Mouse (Mus musculus) intestine, postnatal 0 days (tissue): ENCODE results near the gene Sdccag8. TPM values are rescaled to one million over a fixed set of nuclear protein-coding genes. Genes with fewer than 3 reads are reported as not detected.

Experiments used
- ATAC-seq: fragments of 200-750 bp; cut with Nextera tagmentation; 2 replicates; pipeline ENCODE4 v1.8.0; 2017; ENCODE audit warnings: mild to moderate bottlenecking, moderate TSS enrichment, moderate library complexity
- H3K27ac ChIP-seq: fragments of 300-500 bp; sonication (generic); 2 replicates; pipeline ENCODE4 v1.5.1; 2014; ENCODE audit warnings: mild to moderate bottlenecking, low read depth, low read length, moderate library complexity
- H3K27me3 ChIP-seq: fragments of 300-500 bp; sonication (generic); replicated peaks from 2 replicates; pipeline ENCODE4 v1.6.1; 2014; ENCODE audit warnings: low read length, mixed read lengths; ENCODE audit not compliant: control insufficient read depth, insufficient read depth
- H3K36me3 ChIP-seq: fragments of 300-500 bp; sonication (generic); 2 replicates; pipeline ENCODE4 v1.6.1; 2014; ENCODE audit warnings: mild to moderate bottlenecking, moderate library complexity; ENCODE audit not compliant: control insufficient read depth, insufficient read depth
- H3K4me1 ChIP-seq: fragments of 300-500 bp; sonication (generic); replicated peaks from 2 replicates; pipeline ENCODE4 v1.6.1; 2014; ENCODE audit warnings: antibody characterized with exemption, low read length, mixed read lengths; ENCODE audit not compliant: control insufficient read depth, insufficient read depth
- H3K4me2 ChIP-seq: fragments of 300-500 bp; sonication (generic); replicated peaks from 2 replicates; pipeline ENCODE4 v1.6.1; 2014; ENCODE audit warnings: low read depth, mild to moderate bottlenecking, moderate library complexity
- H3K4me3 ChIP-seq: fragments of 300-500 bp; sonication (generic); 2 replicates; pipeline ENCODE4 v1.5.1; 2014; ENCODE audit warnings: low read depth, low read length
- H3K9ac ChIP-seq: fragments of 300-500 bp; sonication (generic); 2 replicates; pipeline ENCODE4 v1.6.1; 2014; ENCODE audit warnings: mild to moderate bottlenecking, low read depth, low read length
- H3K9me3 ChIP-seq: fragments of 300-500 bp; sonication (generic); 2 replicates; pipeline ENCODE4 v1.6.1; 2016; ENCODE audit warnings: mixed run types; ENCODE audit not compliant: control insufficient read depth
- CTCF ChIP-seq: sonication (generic); IDR thresholded peaks from 2 replicates; pipeline ENCODE4 v1.5.1; 2016; ENCODE audit warnings: low read depth, mild to moderate bottlenecking, control low read depth, antibody characterized with exemption, moderate library complexity
- WGBS: fragments of 180-500 bp; shearing (Covaris S2); extraction: QIAGEN DNeasy Blood & Tissue Kit; methylation state at CpG from one replicate; pipeline ENCODE4 v1.1.7; 2014; 5-methylcytosine and 5-hydroxymethylcytosine counted together
- polyA plus RNA-seq: library from polyadenylated mRNA; unstranded; fragments of >200 nt; fragmentation: Nextera tagmentation; extraction: Ambion mirVana; gene quantifications from 2 replicates; pipeline ENCODE4 v1.2.1, GENCODE M21; 2015

The Sdccag8 gene
- polyA plus RNA-seq, 1 experiment from 2014 or later: 55.1 TPM

GRCm38 (mm10) chr1:177046963-177047362, 232.5 kb downstream of the Sdccag8 start:
- ATAC-seq: no peak
- Histone ChIP-seq H3K9me3 (no peaks in the 10 kb centered on the region), H3K9ac (no peak overlapping the region), H3K27ac (no peak overlapping the region), H3K4me1 (no peaks in the 10 kb centered on the region), H3K36me3 (no peaks in the 10 kb centered on the region), H3K4me2 (no peak overlapping the region), H3K4me3 (no peak overlapping the region), H3K27me3 (no peaks in the 10 kb centered on the region)
- TF ChIP-seq CTCF: no peak
- WGBS: 75% methylated on average over 2 of the region's 2 CpGs

DNA sequence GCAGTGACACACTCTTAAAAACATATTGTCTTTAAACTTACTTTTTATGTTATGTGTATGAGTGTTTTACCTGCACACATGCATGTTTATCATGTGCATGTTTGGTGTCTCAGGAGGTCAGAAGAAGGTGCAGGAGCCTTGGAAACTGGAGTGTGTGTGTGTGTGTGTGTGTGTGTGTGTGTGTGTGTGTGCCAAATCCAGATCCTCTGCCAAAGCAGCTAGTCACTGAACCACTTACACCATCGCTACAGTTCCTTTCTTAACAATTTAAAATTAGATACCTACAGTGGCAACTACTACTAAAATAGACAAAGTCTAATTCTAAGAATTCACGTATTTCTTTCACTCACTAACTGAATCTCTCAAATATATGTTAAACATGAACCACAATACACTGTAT, 234.3 kb downstream of the Sdccag8 start:
- H3K4me3 ChIP-seq: no peak overlapping the region
- H3K9ac ChIP-seq: no peak overlapping the region
- no peaks in the 10 kb centered on the region for H3K9me3 ChIP-seq
- no peak overlapping the region for H3K27ac ChIP-seq
- no peaks in the 10 kb centered on the region for H3K36me3 ChIP-seq
- no peak for ATAC-seq
- no peaks in the 10 kb centered on the region for H3K4me1 ChIP-seq
- TF ChIP-seq CTCF: no peak
- WGBS: 87% methylated on average over 2 of the region's 2 CpGs
- no peaks in the 10 kb centered on the region for H3K27me3 ChIP-seq
- no peak overlapping the region for H3K4me2 ChIP-seq

DNA sequence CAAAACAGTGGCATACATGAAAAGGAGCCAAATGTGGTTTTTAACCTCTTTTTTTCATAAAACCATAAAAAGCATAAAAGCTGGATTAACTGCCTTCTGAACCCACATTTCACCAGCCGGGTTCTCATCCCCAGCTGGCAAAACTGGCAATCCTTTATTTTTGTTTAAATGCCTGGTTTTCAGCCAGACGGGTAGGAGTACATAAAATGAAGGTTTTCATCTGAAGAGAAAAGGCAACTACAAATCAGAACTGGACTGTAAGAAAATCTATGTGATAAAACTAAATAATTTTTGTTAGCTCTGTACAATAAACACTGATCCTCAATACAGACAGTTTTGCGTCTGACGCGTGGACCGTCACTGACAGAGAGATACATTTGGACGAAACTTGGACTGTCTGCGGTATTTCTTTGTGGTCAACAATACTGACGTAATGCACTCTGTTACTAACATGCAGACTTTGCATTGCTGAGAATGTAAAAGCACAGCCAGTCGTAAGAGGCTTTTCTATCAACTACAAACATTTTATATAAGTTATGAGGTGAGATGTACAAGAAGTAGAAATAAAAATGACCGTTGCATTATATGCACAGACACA, 237.0 kb downstream of the Sdccag8 start:
- Histone ChIP-seq H3K27ac (no peak overlapping the region), H3K27me3 (no peaks in the 10 kb centered on the region), H3K4me1 (no peaks in the 10 kb centered on the region), H3K9ac (no peak overlapping the region), H3K4me2 (no peak overlapping the region), H3K36me3 (no peaks in the 10 kb centered on the region), H3K4me3 (no peak overlapping the region), H3K9me3 (no peaks in the 10 kb centered on the region)
- no peak for TF ChIP-seq CTCF
- WGBS: 79% methylated on average over 11 of the region's 11 CpGs
- no peak for ATAC-seq

DNA sequence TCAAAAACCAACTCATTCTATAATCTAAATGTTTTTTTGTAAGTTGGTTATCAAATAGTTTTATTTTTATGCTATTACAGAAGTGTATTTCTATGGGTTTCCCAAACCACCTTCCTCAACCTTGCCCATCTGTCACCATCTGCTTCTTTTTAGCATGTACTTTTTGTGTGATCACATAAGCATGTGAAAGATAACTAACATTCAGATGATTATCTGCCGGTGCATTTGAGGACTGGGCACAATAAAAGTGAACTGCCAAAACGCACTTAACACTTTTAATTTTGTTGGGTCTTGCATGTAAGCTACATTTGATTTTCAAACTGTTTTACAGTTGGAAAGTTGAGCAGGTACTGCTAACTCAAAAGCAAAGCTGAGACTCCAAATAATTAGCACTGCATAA, 240.4 kb downstream of the Sdccag8 start:
- H3K27ac ChIP-seq: no peak overlapping the region
- 82% methylated on average over 2 of the region's 2 CpGs for WGBS
- H3K4me2 ChIP-seq: no peak overlapping the region
- ATAC-seq: no peak
- no peak for TF ChIP-seq CTCF
- no peaks in the 10 kb centered on the region for H3K27me3 ChIP-seq
- H3K4me1 ChIP-seq: no peaks in the 10 kb centered on the region
- H3K4me3 ChIP-seq: no peak overlapping the region
- no peaks in the 10 kb centered on the region for H3K9me3 ChIP-seq
- H3K36me3 ChIP-seq: no peaks in the 10 kb centered on the region
- no peak overlapping the region for H3K9ac ChIP-seq

DNA sequence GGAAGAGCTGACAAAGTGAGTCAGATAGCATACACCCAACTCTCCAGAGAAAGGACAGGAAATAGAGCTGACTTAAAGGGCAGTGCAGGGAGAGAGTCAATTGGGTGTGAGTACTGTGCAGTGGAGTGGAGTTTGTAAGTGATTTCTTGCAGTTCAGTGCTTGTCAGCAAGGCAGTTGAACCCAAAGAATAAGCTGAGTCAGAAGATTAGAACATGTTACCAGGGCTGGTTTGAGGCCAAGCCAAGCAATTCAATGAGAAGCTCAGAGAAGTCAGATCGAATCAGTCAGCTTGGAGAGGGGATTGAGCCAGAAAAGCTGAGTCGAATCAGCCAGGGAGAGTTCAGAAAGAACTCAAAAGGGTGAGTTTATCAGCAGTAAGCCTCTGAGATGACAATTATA, 247.3 kb downstream of the Sdccag8 start:
- 82% methylated on average over 2 of the region's 2 CpGs for WGBS
- Histone ChIP-seq H3K9ac (no peak overlapping the region), H3K27ac (no peak overlapping the region), H3K4me3 (no peak overlapping the region), H3K36me3 (no peaks in the 10 kb centered on the region), H3K4me2 (no peak overlapping the region), H3K27me3 (no peaks in the 10 kb centered on the region), H3K9me3 (no peaks in the 10 kb centered on the region), H3K4me1 (no peaks in the 10 kb centered on the region)
- ATAC-seq: no peak
- TF ChIP-seq CTCF: no peak

DNA sequence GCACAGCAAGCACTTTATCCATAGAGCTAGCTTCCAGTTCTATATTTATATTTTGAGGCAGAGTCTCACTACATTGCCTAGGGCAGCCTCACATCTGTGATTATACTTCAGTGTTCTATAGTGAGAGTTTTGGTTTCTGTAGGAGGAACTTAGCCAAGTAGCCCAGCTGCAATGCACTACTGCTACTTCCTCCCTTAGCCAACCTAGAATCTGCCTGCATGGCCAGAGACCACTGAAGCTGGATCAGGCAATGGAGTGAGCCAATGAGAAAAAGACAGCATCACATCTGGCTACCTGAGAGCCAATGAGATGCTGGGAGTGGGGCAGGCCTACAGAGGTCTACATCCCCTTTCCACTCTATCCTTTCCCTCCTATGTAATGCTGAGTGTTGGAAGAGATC, 251.3 kb downstream of the Sdccag8 start:
- Histone ChIP-seq H3K27me3 (no peaks in the 10 kb centered on the region), H3K9me3 (no peaks in the 10 kb centered on the region), H3K4me2 (no peak overlapping the region), H3K4me3 (no peak overlapping the region), H3K36me3 (no peaks in the 10 kb centered on the region), H3K4me1 (no peaks in the 10 kb centered on the region), H3K27ac (no peak overlapping the region), H3K9ac (no peak overlapping the region)
- no peak for ATAC-seq
- no peak for TF ChIP-seq CTCF

- Histone ChIP-seq H3K4me3 (no peak overlapping the region), H3K9ac (no peak overlapping the region), H3K27ac (no peak overlapping the region), H3K27me3 (no peaks in the 10 kb centered on the region), H3K9me3 (no peaks in the 10 kb centered on the region), H3K4me2 (no peak overlapping the region), H3K4me1 (no peaks in the 10 kb centered on the region), H3K36me3 (no peaks in the 10 kb centered on the region)
- 77% methylated on average over 8 of the region's 8 CpGs for WGBS
- TF ChIP-seq CTCF: no peak
- no peak for ATAC-seq
These were observed 252.7 kb downstream of the Sdccag8 start for GRCm38 (mm10) chr1:177067123-177067646.
